Mouse (Mus musculus): ENCODE results near the gene Lhpp.

DNA sequence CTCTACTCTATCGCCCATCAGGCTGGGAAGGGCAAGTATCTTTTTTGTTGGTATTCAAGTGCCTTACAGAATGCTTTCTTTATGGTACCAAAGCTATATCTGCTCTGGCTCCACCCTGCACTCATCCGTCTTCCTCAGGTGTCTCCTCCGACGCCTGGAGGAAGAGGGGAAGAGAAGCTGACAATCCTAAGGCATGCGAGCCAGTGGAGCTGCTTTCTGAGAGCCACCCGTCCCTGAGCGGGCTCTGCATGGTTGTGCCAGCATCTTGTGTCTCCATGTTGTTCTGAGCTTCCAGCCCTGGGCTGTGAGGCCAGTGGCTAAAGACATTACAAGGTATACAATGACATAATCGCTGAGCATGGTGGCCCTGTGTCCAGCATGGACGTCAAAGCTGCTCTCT, 123.8 kb downstream of the Lhpp start:
- TF ChIP-seq CTCF (IDR thresholded peaks at IDR 0.05; ENCODE audit: insufficient read depth, low read depth, low read length) (no peak), POLR2A (IDR thresholded peaks at IDR 0.05; ENCODE audit: insufficient read depth, low read depth, low read length) (no peak)
